Mouse (Mus musculus) heart, embryonic 16.5 days (tissue): ENCODE measurements around the gene Stk39. TPM values are rescaled to one million over a fixed set of nuclear protein-coding genes. Genes with fewer than 3 reads are reported as not detected.

Experiments
- ATAC-seq: fragments of 200-750 bp; cut with Nextera tagmentation; replicated peaks from 2 replicates; pipeline ENCODE4 v1.8.0; 2017; ENCODE audit warnings: moderate number of reproducible peaks; ENCODE audit not compliant: insufficient read depth, low FRiP score; ENCODE audit errors: extremely low read depth
- H3K27ac ChIP-seq: fragments of 300-500 bp; sonication (generic); 2 replicates; pipeline ENCODE4 v1.5.1; 2014; ENCODE audit warnings: mild to moderate bottlenecking, low read length, control low read depth, moderate library complexity
- H3K27me3 ChIP-seq: fragments of 300-500 bp; sonication (generic); 2 replicates; pipeline ENCODE4 v1.6.1; 2014; ENCODE audit warnings: low read length, mixed read lengths; ENCODE audit not compliant: control insufficient read depth, insufficient read depth
- H3K36me3 ChIP-seq: fragments of 300-500 bp; sonication (generic); 2 replicates; pipeline ENCODE4 v1.6.1; 2014; ENCODE audit not compliant: control insufficient read depth, insufficient read depth
- H3K4me1 ChIP-seq: fragments of 300-500 bp; sonication (generic); 2 replicates; pipeline ENCODE4 v1.6.1; 2014; ENCODE audit warnings: low read length, mixed read lengths; ENCODE audit not compliant: control insufficient read depth, insufficient read depth
- H3K4me2 ChIP-seq: fragments of 300-500 bp; sonication (generic); 2 replicates; pipeline ENCODE4 v1.6.1; 2014; ENCODE audit warnings: low read depth, mild to moderate bottlenecking, control low read depth, low read length
- H3K4me3 ChIP-seq: fragments of 300-500 bp; sonication (generic); 2 replicates; pipeline ENCODE4 v1.5.1; 2014; ENCODE audit warnings: mild to moderate bottlenecking, control low read depth, low read length
- H3K9ac ChIP-seq: fragments of 300-500 bp; sonication (generic); 2 replicates; pipeline ENCODE4 v1.6.1; 2014; ENCODE audit warnings: low read length, control low read depth
- H3K9me3 ChIP-seq: fragments of 300-500 bp; sonication (generic); replicated peaks from 2 replicates; pipeline ENCODE4 v1.6.1; 2016; ENCODE audit warnings: low read length; ENCODE audit not compliant: control insufficient read depth
- WGBS: fragments of 180-500 bp; shearing (Covaris S2); extraction: QIAGEN DNeasy Blood & Tissue Kit; methylation state at CpG from one replicate; pipeline ENCODE4 v1.1.7; 2014; 5-methylcytosine and 5-hydroxymethylcytosine counted together
- polyA plus RNA-seq: library from polyadenylated mRNA; unstranded; fragments of >200 nt; fragmentation: Nextera tagmentation; extraction: Ambion mirVana; gene quantifications from 2 replicates; pipeline ENCODE4 v1.2.1, GENCODE M21; 2015

Stk39 gene
- polyA plus RNA-seq, 1 experiment from 2014 or later, result 61.8 TPM

GRCm38 (mm10) chr2:68270836-68271235, 201.2 kb downstream of the Stk39 start:
- WGBS, result 76% methylated on average over 6 of the region's 6 CpGs

GRCm38 (mm10) chr2:68269646-68270045, 202.4 kb downstream of the Stk39 start:
- no peak overlapping the region for H3K27ac ChIP-seq
- no peak overlapping the region for H3K4me3 ChIP-seq
- no peaks in the 10 kb centered on the region for H3K9me3 ChIP-seq
- peaks cover 13% of the 10 kb centered on the region for H3K36me3 ChIP-seq
- no peak overlapping the region for H3K4me2 ChIP-seq
- H3K9ac ChIP-seq, result no peak overlapping the region
- no peaks in the 10 kb centered on the region for H3K27me3 ChIP-seq
- WGBS, result 73% methylated on average over 4 of the region's 4 CpGs
- H3K4me1 ChIP-seq, result peaks cover 10% of the 10 kb centered on the region
- ATAC-seq, result no peak

More at GRCm38 (mm10) chr2:68270836-68271235, 201.2 kb downstream of the Stk39 start:
- no peak overlapping the region for H3K27ac ChIP-seq
- H3K9ac ChIP-seq, result no peak overlapping the region
- no peaks in the 10 kb centered on the region for H3K27me3 ChIP-seq
- H3K4me3 ChIP-seq, result no peak overlapping the region
- peaks cover 10% of the 10 kb centered on the region for H3K4me1 ChIP-seq
- H3K9me3 ChIP-seq, result no peaks in the 10 kb centered on the region
- peaks cover 21% of the 10 kb centered on the region for H3K36me3 ChIP-seq
- no peak for ATAC-seq
- no peak overlapping the region for H3K4me2 ChIP-seq

GRCm38 (mm10) chr2:68264826-68265225, 207.2 kb downstream of the Stk39 start:
- H3K9ac ChIP-seq, result no peak overlapping the region
- H3K9me3 ChIP-seq, result no peaks in the 10 kb centered on the region
- H3K4me1 ChIP-seq, result no peaks in the 10 kb centered on the region
- no peaks in the 10 kb centered on the region for H3K27me3 ChIP-seq
- H3K4me3 ChIP-seq, result no peak overlapping the region
- no peak overlapping the region for H3K4me2 ChIP-seq
- 49% methylated on average over 5 of the region's 5 CpGs for WGBS
- H3K36me3 ChIP-seq, result peaks cover 10% of the 10 kb centered on the region
- no peak overlapping the region for H3K27ac ChIP-seq
- no peak for ATAC-seq

- WGBS, result 87% methylated on average over 2 of the region's 2 CpGs
- no peak overlapping the region for H3K4me2 ChIP-seq
- H3K4me1 ChIP-seq, result no peaks in the 10 kb centered on the region
- no peak overlapping the region for H3K27ac ChIP-seq
- H3K36me3 ChIP-seq, result peaks cover 24% of the 10 kb centered on the region
- H3K9me3 ChIP-seq, result no peaks in the 10 kb centered on the region
- no peaks in the 10 kb centered on the region for H3K27me3 ChIP-seq
- no peak overlapping the region for H3K4me3 ChIP-seq
- no peak overlapping the region for H3K9ac ChIP-seq
- ATAC-seq, result no peak
Observed at GRCm38 (mm10) chr2:68260911-68261310, 211.2 kb downstream of the Stk39 start.

- H3K4me2 ChIP-seq, result no peak overlapping the region
- H3K4me1 ChIP-seq, result no peaks in the 10 kb centered on the region
- no peak overlapping the region for H3K9ac ChIP-seq
- WGBS, result 80% methylated on average over 6 of the region's 6 CpGs
- no peaks in the 10 kb centered on the region for H3K9me3 ChIP-seq
- H3K27ac ChIP-seq, result no peak overlapping the region
- peaks cover 24% of the 10 kb centered on the region for H3K36me3 ChIP-seq
- no peak for ATAC-seq
- no peaks in the 10 kb centered on the region for H3K27me3 ChIP-seq
- no peak overlapping the region for H3K4me3 ChIP-seq
Observed at GRCm38 (mm10) chr2:68257571-68257970, 214.5 kb downstream of the Stk39 start.

- ATAC-seq, result no peak
- Histone ChIP-seq H3K27me3 (no peaks in the 10 kb centered on the region), H3K4me1 (no peaks in the 10 kb centered on the region), H3K9me3 (no peaks in the 10 kb centered on the region), H3K36me3 (peaks cover 20% of the 10 kb centered on the region), H3K27ac (no peak overlapping the region), H3K4me3 (no peak overlapping the region), H3K9ac (no peak overlapping the region), H3K4me2 (no peak overlapping the region)
- WGBS, result 89% methylated on average over 8 of the region's 8 CpGs
Observed at GRCm38 (mm10) chr2:68256472-68256871, 215.6 kb downstream of the Stk39 start.

GRCm38 (mm10) chr2:68254756-68255155, 217.3 kb downstream of the Stk39 start:
- Histone ChIP-seq H3K4me2 (no peak overlapping the region), H3K27ac (no peak overlapping the region), H3K27me3 (no peaks in the 10 kb centered on the region), H3K36me3 (peaks cover 18% of the 10 kb centered on the region), H3K9me3 (no peaks in the 10 kb centered on the region), H3K9ac (no peak overlapping the region), H3K4me1 (no peaks in the 10 kb centered on the region), H3K4me3 (no peak overlapping the region)
- 67% methylated on average over 4 of the region's 4 CpGs for WGBS
- no peak for ATAC-seq

- Histone ChIP-seq H3K36me3 (peaks cover 18% of the 10 kb centered on the region), H3K27me3 (no peaks in the 10 kb centered on the region), H3K9me3 (no peaks in the 10 kb centered on the region), H3K4me3 (no peak overlapping the region), H3K4me1 (no peaks in the 10 kb centered on the region), H3K4me2 (no peak overlapping the region), H3K9ac (no peak overlapping the region), H3K27ac (no peak overlapping the region)
- ATAC-seq, result no peak
- WGBS, result 81% methylated on average over 2 of the region's 2 CpGs
Observed at GRCm38 (mm10) chr2:68253222-68253621, 218.8 kb downstream of the Stk39 start.

- no peak for ATAC-seq
- H3K4me3 ChIP-seq, result no peak overlapping the region
- no peak overlapping the region for H3K27ac ChIP-seq
- no peaks in the 10 kb centered on the region for H3K4me1 ChIP-seq
- H3K9me3 ChIP-seq, result no peaks in the 10 kb centered on the region
- H3K36me3 ChIP-seq, result peaks cover 27% of the 10 kb centered on the region
- H3K27me3 ChIP-seq, result no peaks in the 10 kb centered on the region
- H3K9ac ChIP-seq, result no peak overlapping the region
- no peak overlapping the region for H3K4me2 ChIP-seq
- whole genome bisulfite sequencing, result 89% methylated on average over 6 of the region's 6 CpGs
Observed at GRCm38 (mm10) chr2:68252048-68252758, 219.9 kb downstream of the Stk39 start.
